Mouse (Mus musculus) heart, embryonic 13.5 days (tissue): ENCODE measurements around the gene Nme3. TPM values are rescaled to one million over a fixed set of nuclear protein-coding genes. Genes with fewer than 3 reads are reported as not detected.

Experiments
- ATAC-seq: fragments of 200-750 bp; cut with Nextera tagmentation; 2 replicates; pipeline ENCODE4 v1.8.0; 2017; ENCODE audit warnings: moderate TSS enrichment; ENCODE audit not compliant: insufficient number of reproducible peaks, low FRiP score, low TSS enrichment; ENCODE audit errors: extremely low read depth
- H3K27ac ChIP-seq: fragments of 300-500 bp; sonication (generic); replicated peaks from 2 replicates; pipeline ENCODE4 v1.5.1; 2015; ENCODE audit warnings: moderate library complexity, mild to moderate bottlenecking, inconsistent platforms
- H3K27me3 ChIP-seq: fragments of 300-500 bp; sonication (generic); replicated peaks from 2 replicates; pipeline ENCODE4 v1.6.1; 2015; ENCODE audit warnings: mild to moderate bottlenecking, inconsistent platforms
- H3K36me3 ChIP-seq: fragments of 300-500 bp; sonication (generic); 2 replicates; pipeline ENCODE4 v1.6.1; 2015; ENCODE audit warnings: mild to moderate bottlenecking, inconsistent platforms
- H3K4me1 ChIP-seq: fragments of 300-500 bp; sonication (generic); 2 replicates; pipeline ENCODE4 v1.6.1; 2015; ENCODE audit warnings: inconsistent platforms
- H3K4me2 ChIP-seq: fragments of 300-500 bp; sonication (generic); 2 replicates; pipeline ENCODE4 v1.6.1; 2015; ENCODE audit warnings: inconsistent platforms, mild to moderate bottlenecking, moderate library complexity
- H3K4me3 ChIP-seq: fragments of 300-500 bp; sonication (generic); 2 replicates; pipeline ENCODE4 v1.5.1; 2015; ENCODE audit warnings: moderate library complexity, mild to moderate bottlenecking, inconsistent platforms
- H3K9ac ChIP-seq: fragments of 300-500 bp; sonication (generic); 2 replicates; pipeline ENCODE4 v1.6.1; 2015; ENCODE audit warnings: inconsistent platforms, mild to moderate bottlenecking, moderate library complexity
- H3K9me3 ChIP-seq: fragments of 300-500 bp; sonication (generic); 2 replicates; pipeline ENCODE4 v1.6.1; 2016; ENCODE audit warnings: inconsistent platforms
- WGBS: fragments of 180-500 bp; shearing (Covaris S2); methylation state at CpG from one replicate; pipeline ENCODE4 v1.1.7; 2015; ENCODE audit warnings: mixed read lengths; 5-methylcytosine and 5-hydroxymethylcytosine counted together
- polyA plus RNA-seq: library from polyadenylated mRNA; unstranded; fragments of >200 nt; fragmentation: Nextera tagmentation; extraction: Ambion mirVana; gene quantifications from 2 replicates; pipeline ENCODE4 v1.2.1, GENCODE M21; 2015

Gene Nme3
- polyA plus RNA-seq, 1 experiment from 2014 or later = 32.0 TPM

GRCm38 (mm10) chr17:24893276-24893675 is 3.0 kb upstream of the Nme3 start:
- 80% methylated on average over 2 of the region's 2 CpGs for WGBS
- Histone ChIP-seq H3K36me3 (peaks cover 67% of the 10 kb centered on the region), H3K4me1 (peaks cover 40% of the 10 kb centered on the region), H3K4me2 (no peak overlapping the region), H3K27ac (no peak overlapping the region), H3K4me3 (0 out of 2 replicates have a peak overlapping the region, but pooled peaks have one; percentile 87), H3K9me3 (no peaks in the 10 kb centered on the region), H3K9ac (no peak overlapping the region), H3K27me3 (no peaks in the 10 kb centered on the region)
- no peak for ATAC-seq

DNA sequence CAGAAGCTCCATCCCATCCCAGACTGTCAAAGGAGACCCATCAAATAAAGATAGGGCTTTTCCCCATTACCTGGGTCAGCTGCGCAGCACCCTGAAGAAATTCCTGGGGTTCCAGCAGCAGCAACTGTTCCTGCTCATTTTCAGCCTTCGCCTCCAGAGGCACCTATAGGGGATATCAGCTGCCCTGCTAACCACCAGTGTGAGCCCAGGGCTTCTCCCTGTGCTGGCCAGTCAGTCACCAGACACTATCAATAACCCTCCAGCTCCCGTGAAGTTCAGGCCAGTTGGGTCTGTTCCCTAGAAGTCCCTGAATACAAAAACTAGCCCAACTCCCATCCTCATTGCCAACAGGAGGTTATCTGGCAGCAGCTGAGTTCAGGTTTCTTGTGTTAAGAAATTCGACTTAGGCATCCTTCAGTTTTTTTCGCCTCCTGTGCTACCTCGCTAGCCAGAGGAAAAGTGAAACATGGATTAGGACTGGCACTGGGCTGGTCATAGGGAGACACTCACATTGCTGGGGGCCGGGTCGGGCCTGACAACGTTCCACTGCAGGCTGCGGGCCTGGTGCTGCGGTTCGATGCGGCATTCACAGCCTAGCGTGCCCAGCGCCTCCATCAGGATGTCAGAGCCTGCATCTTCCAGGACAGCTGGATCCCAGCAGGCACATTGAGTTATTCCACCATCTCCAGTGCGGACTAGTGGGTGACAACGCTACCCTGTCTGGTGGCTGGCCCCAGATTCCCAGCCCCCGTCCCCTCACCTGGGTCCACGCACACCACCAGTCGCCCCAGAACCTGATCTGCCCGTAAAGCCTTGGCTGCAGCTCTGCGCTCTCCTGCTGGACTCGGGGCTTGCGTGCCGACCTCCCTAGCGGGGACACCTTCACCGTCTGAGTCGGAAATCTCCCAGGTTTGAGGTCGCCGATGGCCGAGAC is 2.0 kb upstream of the Nme3 start:
- no peak for ATAC-seq
- peak overlapping the region; percentile 93 for H3K9ac ChIP-seq
- 9% methylated on average over 31 of the region's 31 CpGs for WGBS

GRCm38 (mm10) chr17:24894995-24895547 is 1.2 kb upstream of the Nme3 start, which contains the start of the genes Eme2 and Mrps34:
Gene Eme2 (minus strand): TSS chr17:24895087.
Gene Mrps34 (plus strand): TSS chr17:24895116.
- Histone ChIP-seq H3K36me3 (peaks cover 70% of the 10 kb centered on the region), H3K9ac (peak within 1 kb of the TSS; percentile 93), H3K4me2 (peak within 1 kb of the TSS; percentile 100), H3K4me3 (peak within 1 kb of the TSS; percentile 87), H3K4me1 (peaks cover 46% of the 10 kb centered on the region), H3K27me3 (no peaks in the 10 kb centered on the region), H3K9me3 (no peaks in the 10 kb centered on the region), H3K27ac (peak within 1 kb of the TSS; percentile 86)
- under 1% methylated on average over 62 of the region's 62 CpGs for WGBS
- ATAC-seq = 0 out of 2 replicates have a peak, but pooled peaks have one; percentile 15

More for the DNA sequence above, 2.0 kb upstream of the Nme3 start:
- peak overlapping the region; percentile 86 for H3K27ac ChIP-seq
- H3K4me1 ChIP-seq = peaks cover 44% of the 10 kb centered on the region
- H3K4me2 ChIP-seq = peak overlapping the region; percentile 100
- no peaks in the 10 kb centered on the region for H3K27me3 ChIP-seq
- H3K36me3 ChIP-seq = peaks cover 70% of the 10 kb centered on the region
- peak overlapping the region; percentile 87 for H3K4me3 ChIP-seq
- no peaks in the 10 kb centered on the region for H3K9me3 ChIP-seq

DNA sequence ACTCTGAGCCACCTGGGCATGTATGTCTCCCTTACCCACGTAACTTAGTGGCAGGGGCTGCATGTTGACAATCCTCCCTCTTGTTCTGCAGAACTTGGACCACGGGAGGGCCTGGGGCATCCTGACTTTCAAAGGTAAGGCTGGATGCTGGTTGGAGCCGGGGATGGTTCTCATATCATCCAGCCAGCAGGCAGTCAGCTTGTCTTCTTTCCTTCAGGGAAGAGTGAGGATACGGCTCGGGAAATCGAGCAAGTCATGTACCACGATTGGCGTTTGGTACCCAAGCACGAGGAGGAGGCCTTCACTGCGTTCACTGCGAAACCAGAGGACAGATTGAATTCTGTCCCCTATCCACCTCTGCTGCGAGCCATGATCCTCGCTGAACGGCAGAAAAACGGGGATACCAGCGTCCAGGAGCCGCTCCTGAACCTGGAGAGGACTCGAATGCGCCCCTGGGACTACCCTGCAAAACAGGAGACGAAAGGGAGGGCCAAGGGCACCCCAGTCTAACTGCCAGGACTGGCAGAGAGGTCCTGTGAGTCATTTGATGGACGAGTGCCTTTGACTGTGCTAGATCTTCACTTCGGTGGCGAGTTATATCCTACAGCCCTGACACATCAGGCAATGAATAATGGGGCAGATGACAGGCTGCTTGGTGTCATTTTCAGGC is 594 bp upstream of the Nme3 start:
- Histone ChIP-seq H3K36me3 (peaks cover 70% of the 10 kb centered on the region), H3K4me1 (peaks cover 46% of the 10 kb centered on the region), H3K4me2 (peak overlapping the region; percentile 100), H3K27me3 (no peaks in the 10 kb centered on the region), H3K4me3 (peak overlapping the region; percentile 87), H3K9ac (peak overlapping the region; percentile 93), H3K9me3 (no peaks in the 10 kb centered on the region), H3K27ac (peak overlapping the region; percentile 86)
- no peak for ATAC-seq
- WGBS = 9% methylated on average over 23 of the region's 23 CpGs

DNA sequence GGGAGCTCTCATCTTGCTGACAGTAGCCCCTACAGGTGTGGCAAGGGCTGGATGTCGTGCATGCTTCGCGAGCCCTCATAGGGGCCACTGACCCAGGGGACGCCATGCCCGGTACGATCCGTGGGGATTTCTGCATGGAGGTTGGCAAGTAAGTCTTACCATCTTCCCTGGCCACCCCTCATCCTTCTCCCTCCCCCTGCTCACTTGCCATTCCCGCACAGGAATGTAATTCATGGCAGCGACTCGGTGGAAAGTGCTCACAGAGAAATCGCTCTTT is 631 bp downstream of the Nme3 start:
- H3K36me3 ChIP-seq = peaks cover 70% of the 10 kb centered on the region

DNA sequence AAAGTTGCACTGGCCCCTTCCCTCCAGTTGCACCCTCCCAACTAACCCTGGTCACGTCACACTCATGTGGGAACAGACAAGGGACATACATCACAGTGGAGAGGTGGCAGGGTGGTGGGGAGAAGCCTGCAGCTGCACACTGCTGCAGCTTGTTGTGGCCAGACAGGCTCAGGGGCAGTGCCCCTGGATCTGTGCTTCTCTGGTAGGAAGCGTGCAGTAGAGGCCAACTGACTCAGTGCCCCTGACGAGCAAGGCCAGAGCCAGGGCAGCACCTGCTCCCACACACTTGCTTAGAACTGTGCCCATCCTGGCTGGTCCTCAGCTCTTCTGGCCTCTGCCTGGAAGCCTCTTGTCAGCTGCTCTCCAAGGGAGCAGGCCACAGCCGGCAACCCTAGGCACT is 1.3 kb downstream of the Nme3 start:
- 72% methylated on average over 4 of the region's 4 CpGs for WGBS
- Histone ChIP-seq H3K4me3 (peak overlapping the region; percentile 87), H3K27ac (no peak overlapping the region), H3K9ac (peak overlapping the region; percentile 30; the same call in 1 of the 2 replicates), H3K27me3 (no peaks in the 10 kb centered on the region), H3K4me2 (peak overlapping the region; percentile 100), H3K36me3 (peaks cover 70% of the 10 kb centered on the region), H3K9me3 (no peaks in the 10 kb centered on the region), H3K4me1 (peaks cover 46% of the 10 kb centered on the region)
- no peak for ATAC-seq

More for the DNA sequence above, 631 bp downstream of the Nme3 start:
- WGBS = 44% methylated on average over 11 of the region's 11 CpGs
- Histone ChIP-seq H3K9me3 (no peaks in the 10 kb centered on the region), H3K4me3 (peak overlapping the region; percentile 87), H3K27ac (0 out of 2 replicates have a peak overlapping the region, but pooled peaks have one; percentile 86), H3K9ac (peak overlapping the region; percentile 93), H3K27me3 (no peaks in the 10 kb centered on the region), H3K4me1 (peaks cover 46% of the 10 kb centered on the region), H3K4me2 (peak overlapping the region; percentile 100)
- no peak for ATAC-seq

DNA sequence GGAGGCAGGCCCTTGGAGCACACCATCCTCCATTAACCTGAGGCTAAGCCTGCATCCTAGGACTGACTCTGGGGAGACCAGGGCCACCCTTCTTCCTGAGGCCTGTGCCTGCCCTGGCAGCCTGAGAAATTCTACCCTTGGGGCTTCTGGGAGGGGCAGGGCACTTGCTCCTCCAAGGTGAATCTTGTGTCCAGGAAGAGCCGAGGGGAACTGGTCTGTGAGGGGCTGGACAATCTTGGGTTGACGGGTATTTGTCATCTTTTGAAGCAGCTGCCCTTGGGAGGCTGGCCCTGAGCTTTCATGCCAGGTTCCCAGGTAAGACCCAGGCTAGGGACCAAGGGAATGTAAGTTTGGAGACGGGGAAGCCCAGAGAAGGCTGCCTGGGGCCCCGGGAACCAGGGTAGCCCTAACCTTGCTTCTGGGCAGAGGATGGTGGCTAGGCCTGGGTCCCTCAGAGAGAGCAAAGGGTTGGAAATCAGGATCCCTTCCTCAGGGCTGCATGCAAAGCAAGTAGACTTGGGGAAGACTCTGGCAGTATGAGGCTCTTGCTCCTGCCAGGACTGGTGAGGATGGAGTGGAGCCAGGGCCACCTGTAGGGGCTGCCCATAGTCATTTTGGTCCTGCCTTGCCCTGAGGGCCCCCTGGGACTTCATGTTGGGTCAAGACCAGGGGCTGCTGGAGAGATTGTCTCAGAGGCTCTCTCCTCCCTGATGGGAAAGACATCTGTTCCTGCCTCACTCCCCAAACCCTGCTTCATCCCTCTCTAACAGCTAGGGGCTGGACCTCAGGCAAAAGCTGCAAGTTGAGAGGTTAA is 1.9 kb downstream of the Nme3 start:
- Histone ChIP-seq H3K27me3 (no peaks in the 10 kb centered on the region), H3K9ac (peak overlapping the region; percentile 33), H3K4me1 (peaks cover 46% of the 10 kb centered on the region), H3K27ac (peak overlapping the region; percentile 13; the same call in 1 of the 2 replicates), H3K4me3 (peak overlapping the region; percentile 87; the same call in 1 of the 2 replicates), H3K9me3 (no peaks in the 10 kb centered on the region), H3K36me3 (peaks cover 70% of the 10 kb centered on the region), H3K4me2 (no peak overlapping the region)
- 75% methylated on average over 4 of the region's 4 CpGs for WGBS
- no peak for ATAC-seq

DNA sequence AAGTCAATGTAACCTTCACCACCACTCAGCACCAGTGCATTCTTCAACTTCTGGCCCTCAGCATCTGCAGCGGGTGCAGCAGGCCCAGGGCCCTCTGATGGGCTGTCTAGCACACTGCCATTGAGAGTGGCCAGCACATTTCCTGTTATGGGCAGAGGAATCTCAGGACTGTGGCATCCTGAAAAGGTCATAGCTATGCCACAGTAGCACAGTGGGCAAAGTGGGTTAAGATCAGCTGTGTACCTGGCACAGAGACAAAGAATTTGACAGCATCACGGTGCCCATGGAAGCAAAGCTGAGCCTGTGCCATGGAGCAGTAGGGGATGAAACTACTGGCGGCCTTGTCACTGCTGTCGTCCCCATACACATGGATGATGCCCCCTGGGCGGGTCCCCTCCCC is 2.9 kb downstream of the Nme3 start:
- H3K4me2 ChIP-seq = no peak overlapping the region
- H3K36me3 ChIP-seq = peaks cover 74% of the 10 kb centered on the region
- no peak overlapping the region for H3K9ac ChIP-seq
- no peak overlapping the region; the same call in 1 of the 2 replicates for H3K27ac ChIP-seq
- H3K27me3 ChIP-seq = no peaks in the 10 kb centered on the region
- no peaks in the 10 kb centered on the region for H3K9me3 ChIP-seq
- ATAC-seq = no peak
- H3K4me1 ChIP-seq = peaks cover 38% of the 10 kb centered on the region
- WGBS = 69% methylated on average over 5 of the region's 5 CpGs
- H3K4me3 ChIP-seq = no peak overlapping the region

DNA sequence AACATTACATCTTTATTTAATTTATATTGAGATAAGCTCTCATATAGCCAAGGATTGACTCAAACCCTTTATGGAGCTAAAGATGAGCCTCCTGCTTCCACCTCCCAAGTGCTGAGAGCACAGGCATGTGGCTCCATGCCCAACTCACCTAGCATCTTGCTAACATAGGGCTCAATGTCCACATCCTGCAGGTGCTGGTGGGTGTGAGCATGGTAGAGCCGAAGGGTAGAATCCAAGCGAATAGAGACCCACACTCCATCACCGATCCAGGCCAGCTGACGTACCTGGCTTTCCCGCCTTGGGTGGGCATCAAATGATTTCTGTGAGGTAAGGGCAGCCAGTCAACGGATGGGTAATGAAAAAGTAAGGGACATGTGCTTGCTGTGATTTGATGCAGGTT is 3.7 kb downstream of the Nme3 start:
- Histone ChIP-seq H3K9ac (no peak overlapping the region), H3K4me3 (no peak overlapping the region), H3K36me3 (peaks cover 82% of the 10 kb centered on the region), H3K9me3 (no peaks in the 10 kb centered on the region), H3K4me2 (no peak overlapping the region), H3K27ac (no peak overlapping the region), H3K4me1 (peaks cover 34% of the 10 kb centered on the region), H3K27me3 (no peaks in the 10 kb centered on the region)
- no peak for ATAC-seq
- 93% methylated on average over 6 of the region's 6 CpGs for WGBS

DNA sequence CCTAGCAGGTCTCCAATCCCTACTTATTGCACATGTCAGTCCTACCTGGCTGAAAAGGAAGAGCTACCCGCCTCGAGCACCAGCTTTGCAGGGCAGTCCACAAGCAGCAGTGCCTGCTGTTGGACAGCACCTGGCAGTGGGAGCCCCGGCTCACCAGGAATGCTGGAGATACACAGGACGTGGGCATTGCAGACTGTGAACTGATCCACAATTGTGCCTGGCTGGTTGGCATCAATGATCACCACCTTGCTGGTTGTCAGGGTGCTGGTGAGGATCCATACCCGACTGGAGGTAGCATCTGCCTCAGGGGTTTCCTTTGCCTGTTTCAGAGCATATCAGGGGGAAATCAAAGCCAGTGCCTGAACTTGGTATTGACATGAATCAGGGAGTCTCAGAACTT is 5.8 kb downstream of the Nme3 start:
- WGBS = 91% methylated on average over 5 of the region's 5 CpGs

More for the DNA sequence above, 5.8 kb downstream of the Nme3 start:
- no peak for ATAC-seq
- Histone ChIP-seq H3K9me3 (no peaks in the 10 kb centered on the region), H3K4me2 (no peak overlapping the region), H3K9ac (no peak overlapping the region), H3K36me3 (peaks cover 100% of the 10 kb centered on the region), H3K27ac (no peak overlapping the region), H3K4me3 (no peak overlapping the region), H3K4me1 (peaks cover 19% of the 10 kb centered on the region), H3K27me3 (no peaks in the 10 kb centered on the region)
